Mouse (Mus musculus): ENCODE measurements at regions not wholly inside any gene's neighbourhood (a gene's known extent, or its start where the extent isn't known, plus 50 kb on each side); places are given as distances from the start of the nearest gene placed in this dataset.

DNA sequence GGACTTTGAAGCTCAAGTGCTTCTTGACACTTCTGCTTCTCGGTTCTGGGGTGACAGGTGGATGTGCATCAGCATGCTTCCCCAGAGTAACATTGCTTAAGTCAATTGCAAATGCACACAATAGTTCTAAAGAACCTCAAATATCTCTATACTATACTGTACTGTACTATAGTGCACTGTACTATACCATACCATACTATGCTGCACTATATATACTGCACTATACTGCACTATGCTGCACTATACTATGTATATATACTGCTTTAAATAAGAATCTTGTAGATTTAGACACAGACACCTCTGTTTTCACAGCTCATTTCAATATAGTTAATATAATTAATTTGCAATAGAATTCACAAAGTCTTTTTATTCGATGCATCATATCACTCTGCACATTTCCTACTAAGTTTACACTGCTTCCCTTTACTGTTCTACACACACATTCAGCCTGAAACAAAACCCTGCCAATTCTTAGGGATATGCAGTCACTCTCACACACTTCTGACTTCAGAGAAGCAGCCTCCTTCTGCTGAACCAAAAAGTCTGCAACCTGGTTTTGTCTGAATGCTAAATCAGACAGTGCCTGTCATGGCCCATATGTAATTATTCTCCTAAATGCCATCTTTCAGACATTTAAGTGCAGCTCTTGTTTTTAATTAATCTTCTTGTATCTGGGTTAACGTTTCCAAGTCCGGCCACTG lies 570.8 kb upstream of the Map3k7 start:
- DNase-seq (ENCODE audit: low read depth, low spot score): no peak

DNA sequence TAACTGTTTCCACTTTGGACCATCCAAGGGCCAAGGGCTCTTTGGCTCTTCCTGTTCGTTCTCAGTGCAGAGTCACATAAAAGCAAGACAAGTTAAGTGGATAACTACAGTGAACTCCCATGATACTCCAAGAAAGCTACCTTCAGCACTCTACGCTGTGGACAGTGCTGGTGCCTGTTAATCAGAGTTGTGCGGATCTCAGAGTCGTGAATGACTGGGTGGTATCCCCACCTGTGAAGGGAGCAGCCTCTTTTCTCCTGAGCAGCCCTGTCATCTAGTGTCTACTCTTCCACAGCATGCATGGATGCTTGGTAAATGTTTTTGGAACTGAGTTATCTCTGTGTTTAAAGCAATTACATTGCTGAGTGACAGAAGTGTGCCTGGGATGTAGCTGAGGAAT lies 568.4 kb upstream of the Map3k7 start:
- DNase-seq (ENCODE audit: low read depth, low spot score): no peak

DNA sequence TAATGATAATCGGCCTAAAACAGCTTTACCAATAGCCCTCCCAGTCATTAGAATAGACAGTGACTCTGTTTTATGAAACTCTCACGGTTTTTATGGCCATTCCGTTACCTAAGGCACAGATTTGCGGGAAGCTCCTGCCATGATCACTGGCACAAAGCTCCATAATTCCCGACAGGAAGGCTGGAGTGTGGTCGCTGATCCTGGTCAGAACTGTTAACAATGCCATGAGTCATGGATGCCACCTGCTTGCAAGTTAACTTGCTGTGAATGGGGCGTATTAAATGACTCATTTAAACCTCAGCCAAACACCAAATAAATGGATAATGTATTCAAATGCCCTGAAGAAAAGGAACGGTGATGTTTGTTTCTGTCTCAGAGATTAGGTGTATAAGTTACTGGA lies 559.9 kb upstream of the Map3k7 start:
- DNase-seq (ENCODE audit: low read depth, low spot score): no peak

- DNase-seq (ENCODE audit: low read depth, low spot score): no peak
These were observed 558.8 kb upstream of the Map3k7 start for GRCm38 (mm10) chr4:31404840-31405714.

- no peak for DNase-seq (ENCODE audit: low read depth, low spot score)
These were observed 553.7 kb upstream of the Map3k7 start for GRCm38 (mm10) chr4:31410157-31410556.

DNA sequence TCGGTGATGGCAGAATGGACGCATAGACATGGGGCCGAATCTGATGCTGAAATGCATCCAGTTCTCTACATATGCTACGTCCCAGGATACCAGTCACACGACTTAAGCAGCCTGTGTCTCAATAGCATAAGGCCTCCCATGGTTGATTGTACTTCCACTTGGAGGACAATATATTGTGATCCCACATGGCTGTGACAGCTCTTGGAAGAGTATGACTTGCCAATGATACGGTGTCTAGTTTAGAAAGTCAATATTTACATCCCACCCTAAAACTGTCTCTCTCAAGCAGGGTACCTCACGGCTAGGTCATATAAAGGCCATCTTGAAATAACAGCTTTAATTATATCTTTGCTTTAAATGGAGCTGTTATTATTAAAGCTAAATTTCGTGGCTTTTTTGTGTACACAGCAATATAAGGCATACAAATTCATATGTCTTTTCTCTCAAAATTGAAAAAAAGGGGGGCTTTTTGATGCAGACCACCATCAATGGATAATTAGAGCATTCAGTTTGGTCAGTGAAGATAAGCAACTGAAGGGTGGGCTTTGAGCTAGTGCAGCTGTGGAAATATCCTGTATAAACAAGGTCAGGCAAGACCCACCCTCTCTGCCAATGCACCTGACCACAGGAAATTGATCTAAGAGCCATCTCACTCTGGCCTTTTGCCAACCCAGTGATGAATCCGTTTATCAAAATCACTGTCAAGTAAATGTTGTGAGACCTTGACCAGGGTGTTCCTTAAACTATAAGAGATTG lies 551.9 kb upstream of the Map3k7 start:
- no peak for DNase-seq (ENCODE audit: low read depth, low spot score)

DNA sequence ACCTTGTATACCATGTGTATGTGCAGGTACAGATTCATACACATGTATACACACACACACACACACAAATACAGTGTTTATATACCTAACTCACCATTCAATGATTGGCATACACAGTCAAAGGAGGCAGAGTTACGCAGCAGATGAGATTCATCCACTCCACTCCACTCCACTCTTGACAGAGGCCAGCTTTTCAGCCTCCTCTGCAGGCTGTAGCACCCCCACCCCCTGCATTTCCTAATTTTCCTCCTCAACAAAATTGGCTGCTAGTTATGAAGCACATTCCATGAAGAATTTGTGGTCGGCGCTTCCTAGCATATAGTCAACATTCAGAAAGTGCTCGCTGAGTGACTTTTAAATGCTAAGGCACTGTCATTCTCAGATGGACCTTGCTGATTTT lies 546.7 kb upstream of the Map3k7 start:
- no peak for DNase-seq (ENCODE audit: low read depth, low spot score)

DNA sequence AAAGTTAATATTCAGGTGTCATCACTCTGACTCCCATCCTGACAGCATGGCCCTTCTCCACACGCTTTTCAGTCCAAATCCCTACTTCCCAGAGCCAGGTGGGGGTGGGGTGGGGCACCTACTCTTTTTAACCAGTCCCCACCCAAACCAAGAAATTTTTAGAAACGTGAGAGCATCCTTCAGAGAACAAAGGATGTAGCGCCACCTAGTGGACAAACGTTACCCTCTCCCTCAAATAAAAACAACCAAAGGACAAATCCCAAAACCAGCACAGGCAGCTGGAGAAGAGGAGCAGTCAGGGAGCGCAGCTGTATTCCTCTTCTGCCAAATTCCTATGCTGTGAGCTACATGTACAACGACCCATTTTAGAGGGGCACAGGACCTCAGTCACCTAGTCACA lies 544.7 kb upstream of the Map3k7 start:
- DNase-seq (ENCODE audit: low read depth, low spot score): peak; percentile 20

DNA sequence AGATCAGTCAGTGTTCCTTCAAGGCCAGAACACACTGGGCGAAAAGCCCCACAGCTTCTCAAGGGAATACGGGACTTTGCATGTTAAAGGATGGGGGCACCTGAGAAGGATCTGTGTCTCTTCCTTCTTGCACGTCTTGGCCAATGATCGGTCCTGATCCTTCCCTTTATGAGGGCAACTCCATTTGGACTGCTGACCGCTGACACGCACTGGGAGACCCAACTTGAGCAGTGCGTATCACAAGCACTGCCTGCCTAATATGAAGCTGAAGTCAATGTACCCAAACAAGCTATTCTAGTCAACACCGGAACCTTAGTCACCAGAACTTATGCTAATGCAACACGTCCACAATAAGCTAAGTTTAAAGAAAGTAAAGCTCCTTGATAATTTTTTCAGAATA lies 543.7 kb upstream of the Map3k7 start:
- no peak for DNase-seq (ENCODE audit: low read depth, low spot score)

- no peak for DNase-seq (ENCODE audit: low read depth, low spot score)
These were observed 542.5 kb upstream of the Map3k7 start for GRCm38 (mm10) chr4:31421386-31421785.

DNA sequence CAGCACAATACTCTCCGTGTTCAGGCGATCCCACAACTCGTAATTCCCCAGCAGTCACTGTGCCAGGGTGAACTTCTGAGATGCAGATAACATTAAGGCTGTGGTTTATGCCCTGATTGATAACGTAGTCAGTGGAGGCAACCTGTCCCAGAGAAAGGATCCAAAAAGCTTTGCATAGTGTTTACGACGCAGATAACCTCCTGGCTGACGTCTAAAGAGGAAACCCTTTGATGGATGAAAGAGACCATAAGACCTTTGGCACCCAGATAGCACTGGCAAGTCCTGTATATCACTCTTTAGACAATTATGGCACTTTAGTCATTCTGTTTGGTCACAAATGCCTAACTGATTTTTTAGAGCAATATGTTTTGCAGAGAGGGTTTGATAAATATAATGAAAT lies 538.8 kb upstream of the Map3k7 start:
- no peak for DNase-seq (ENCODE audit: low read depth, low spot score)

DNA sequence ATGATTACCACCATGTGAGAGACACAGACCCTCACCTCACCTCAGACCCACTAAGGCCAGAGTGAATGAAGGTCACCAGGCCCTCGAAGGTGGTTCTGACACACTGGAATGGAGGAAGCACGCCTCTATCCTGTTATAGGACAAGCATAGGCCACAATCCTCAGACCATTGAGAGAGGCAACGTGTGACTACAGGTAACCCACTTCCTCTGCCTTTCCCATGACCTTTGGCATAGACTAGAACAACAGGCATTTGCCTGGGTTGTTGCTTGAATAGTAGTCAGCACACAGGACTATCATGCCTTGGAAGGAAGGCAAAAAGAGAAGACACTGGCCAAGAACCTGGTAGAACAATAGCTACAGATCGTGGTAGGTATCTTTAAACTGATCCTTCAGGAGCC lies 538.2 kb upstream of the Map3k7 start:
- no peak for DNase-seq (ENCODE audit: low read depth, low spot score)

DNA sequence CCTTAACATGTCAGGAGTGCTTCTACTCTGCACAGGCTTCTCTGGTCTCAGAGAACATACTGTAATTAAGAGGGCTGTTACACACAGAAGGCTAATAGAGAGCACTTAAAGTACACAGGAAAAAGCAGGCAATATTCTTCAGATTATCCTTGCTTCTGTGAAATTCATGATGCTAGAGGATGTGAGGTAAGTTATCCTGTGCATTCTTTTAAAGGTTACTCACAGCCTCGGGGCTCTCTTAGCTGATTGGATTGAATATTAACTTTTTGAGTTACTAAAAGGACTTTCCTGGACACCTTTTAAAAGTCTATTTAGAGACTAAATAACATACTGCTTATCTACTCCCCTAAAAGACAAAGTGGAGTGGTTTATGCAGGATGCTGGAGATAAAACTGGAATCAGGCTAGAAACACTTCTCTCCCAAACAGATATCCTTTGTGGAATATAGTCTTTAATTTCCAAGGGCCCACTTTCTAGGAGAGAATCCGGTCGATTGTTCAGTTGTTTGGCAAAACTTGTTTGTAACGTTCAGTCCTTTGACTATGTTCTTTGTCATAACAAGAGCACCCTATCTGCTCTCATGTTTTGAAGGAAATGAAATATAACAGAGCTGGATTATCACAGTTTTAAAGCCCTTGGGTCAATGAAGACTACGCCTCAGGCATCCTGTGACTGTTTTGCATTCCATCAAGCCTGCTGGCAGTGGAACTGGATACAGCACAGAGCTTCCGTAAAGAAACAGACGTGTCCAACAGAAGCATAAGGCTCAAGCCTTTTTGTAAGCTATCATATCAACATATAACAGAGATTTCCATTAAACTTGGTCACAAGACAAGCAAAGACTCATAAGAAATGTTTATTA lies 537.5 kb upstream of the Map3k7 start:
- no peak for DNase-seq (ENCODE audit: low read depth, low spot score)

GRCm38 (mm10) chr4:31433943-31434342 lies 530.0 kb upstream of the Map3k7 start:
- no peak for DNase-seq (ENCODE audit: low read depth, low spot score)

DNA sequence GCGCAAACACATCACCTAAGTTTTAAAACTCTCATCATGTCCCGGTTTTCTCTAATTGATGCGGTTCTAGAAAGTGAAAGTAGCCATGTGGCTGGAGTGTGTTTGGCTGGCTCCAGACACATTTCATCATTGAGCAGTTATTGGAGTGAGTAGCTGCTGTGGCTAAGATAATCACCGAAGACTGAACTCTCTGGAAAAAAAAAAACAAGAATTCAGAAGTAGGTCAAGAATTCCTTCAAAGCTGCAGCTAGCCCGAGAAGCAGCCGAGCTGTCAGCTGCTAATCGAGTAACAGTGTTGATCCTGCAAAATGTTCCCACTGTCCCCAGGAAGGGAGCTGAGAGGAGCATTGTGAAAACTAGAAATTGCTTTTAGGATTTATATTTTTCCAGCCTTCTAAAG lies 509.0 kb upstream of the Map3k7 start:
- no peak for DNase-seq (ENCODE audit: low read depth, low spot score)

- DNase-seq (ENCODE audit: low read depth, low spot score): no peak
These were observed 508.4 kb upstream of the Map3k7 start for GRCm38 (mm10) chr4:31455466-31455865.

GRCm38 (mm10) chr4:31462456-31462855 lies 501.4 kb upstream of the Map3k7 start:
- DNase-seq (ENCODE audit: low read depth, low spot score): no peak

GRCm38 (mm10) chr4:31463130-31463698 lies 500.7 kb upstream of the Map3k7 start:
- DNase-seq (ENCODE audit: low read depth, low spot score): no peak

DNA sequence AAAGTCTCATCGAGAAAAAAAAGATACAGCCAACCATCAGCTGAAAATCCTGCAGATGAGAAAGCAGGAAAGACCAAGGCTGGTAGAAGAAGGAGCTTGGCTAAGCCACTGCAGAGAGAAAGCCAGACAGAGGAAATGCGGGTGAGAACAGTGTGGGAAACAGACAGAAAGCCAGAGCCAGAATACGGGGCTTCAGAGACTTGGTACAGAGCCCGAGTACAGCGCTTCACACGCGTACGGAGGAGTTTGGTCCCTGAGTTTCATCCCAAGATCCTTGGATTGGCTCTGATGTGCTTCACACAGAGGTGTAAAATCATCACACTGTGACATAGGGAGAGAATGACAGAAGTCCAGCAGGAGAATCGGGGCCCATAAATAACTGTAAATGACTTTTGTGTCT lies 495.6 kb upstream of the Map3k7 start:
- DNase-seq (ENCODE audit: low read depth, low spot score): no peak

DNA sequence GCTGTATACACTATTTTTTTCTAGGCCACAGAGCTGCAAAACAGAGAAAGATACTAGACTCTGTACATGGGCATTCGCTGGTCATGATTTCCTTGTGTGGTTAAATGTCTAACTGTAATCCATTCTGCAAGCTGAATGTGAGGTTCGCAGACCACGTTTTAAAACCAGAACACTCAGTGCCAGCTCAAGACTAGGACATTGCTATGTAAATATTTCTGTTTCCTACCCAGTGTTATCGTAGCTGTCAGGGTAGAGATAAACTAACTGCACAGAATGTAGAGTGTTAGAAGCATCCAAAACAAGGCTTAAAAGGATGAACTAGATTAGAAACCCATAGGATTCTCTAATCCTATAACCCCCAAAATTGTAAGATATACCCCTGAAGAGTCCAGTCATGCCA lies 494.1 kb upstream of the Map3k7 start:
- no peak for DNase-seq (ENCODE audit: low read depth, low spot score)

DNA sequence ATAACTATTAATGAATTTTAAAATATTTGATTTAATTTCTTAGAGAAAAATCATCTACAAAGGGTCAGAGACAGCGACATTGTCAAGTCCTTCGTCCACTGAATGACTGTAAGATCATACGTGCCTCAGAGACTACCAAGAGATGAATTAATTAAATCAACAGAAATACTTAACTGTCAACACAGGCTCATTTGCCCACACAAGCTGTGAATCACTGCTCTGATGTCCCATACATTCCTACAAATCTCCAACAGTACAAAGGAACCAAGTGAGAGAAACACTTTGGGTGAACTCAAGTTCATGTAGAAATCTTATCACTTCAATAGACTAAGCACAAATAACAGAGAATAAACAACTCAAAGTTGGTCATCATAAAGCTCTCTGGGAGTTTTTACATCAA lies 471.4 kb upstream of the Map3k7 start:
- no peak for DNase-seq (ENCODE audit: low read depth, low spot score)
